Mouse (Mus musculus): ENCODE results near the gene Grk6. TPM values are rescaled to one million over a fixed set of nuclear protein-coding genes. Genes with fewer than 3 reads are reported as not detected.

The Grk6 gene
- polyA plus RNA-seq, 1 experiment from 2014 or later = 39.0 TPM

Small RNA genes lying within 50 kb of the gene (microRNA-seq; reads per million reads assigned to microRNA genes)
- gene Mir6943 (not detected), gene Mir6944 (20.0 reads per million, percentile 33 among the genes with 10 or more reads in this experiment), gene Mir6945 (0.82 reads per million)

Other genes with a start within 250 kb of the Grk6 start
- 52.4 and 55.8 TPM in 2 replicates for gene Nsd1, start 235.3 kb upstream of the Grk6 start, polyA plus RNA-seq (2015; fragmentation: Nextera tagmentation; extraction: Ambion mirVana)
- gene Prelid1, start 124.6 kb upstream of the Grk6 start, polyA plus RNA-seq (2015; fragmentation: Nextera tagmentation; extraction: Ambion mirVana) = 427 and 446 TPM in 2 replicates
- gene Rab24, start 123.1 kb upstream of the Grk6 start, polyA plus RNA-seq (2015; fragmentation: Nextera tagmentation; extraction: Ambion mirVana) = 110 and 119 TPM in 2 replicates
- gene Mxd3, start 115.2 kb upstream of the Grk6 start, polyA plus RNA-seq (2015; fragmentation: Nextera tagmentation; extraction: Ambion mirVana) = 43.8 and 46.2 TPM in 2 replicates
- gene Lman2, start 82.3 kb upstream of the Grk6 start, polyA plus RNA-seq (2015; fragmentation: Nextera tagmentation; extraction: Ambion mirVana) = 104 and 109 TPM in 2 replicates
- 1.4 and 2.4 TPM in 2 replicates for gene Rgs14, start 75.3 kb upstream of the Grk6 start, polyA plus RNA-seq (2015; fragmentation: Nextera tagmentation; extraction: Ambion mirVana)
- gene Slc34a1, start 46.9 kb upstream of the Grk6 start, polyA plus RNA-seq (2015; fragmentation: Nextera tagmentation; extraction: Ambion mirVana) = 0.20 TPM in 1 of 2 replicates, not detected in the other
- gene Pfn3, start 29.8 kb upstream of the Grk6 start, polyA plus RNA-seq (2015; fragmentation: Nextera tagmentation; extraction: Ambion mirVana) = not detected in 2 replicates
- 0.17 TPM in 1 of 2 replicates, not detected in the other for gene F12, start 18.3 kb upstream of the Grk6 start, polyA plus RNA-seq (2015; fragmentation: Nextera tagmentation; extraction: Ambion mirVana)
- 0.38 and 1.2 TPM in 2 replicates for gene Prr7, start 19.2 kb downstream of the Grk6 start, polyA plus RNA-seq (2015; fragmentation: Nextera tagmentation; extraction: Ambion mirVana)
- gene Dbn1, start 43.0 kb downstream of the Grk6 start, polyA plus RNA-seq (2015; fragmentation: Nextera tagmentation; extraction: Ambion mirVana) = 162 and 172 TPM in 2 replicates
- 147 and 213 TPM in 2 replicates for gene Pdlim7, start 68.6 kb downstream of the Grk6 start, polyA plus RNA-seq (2015; fragmentation: Nextera tagmentation; extraction: Ambion mirVana)
- gene Dok3, start 84.2 kb downstream of the Grk6 start, polyA plus RNA-seq (2015; fragmentation: Nextera tagmentation; extraction: Ambion mirVana) = 4.7 and 5.7 TPM in 2 replicates
- gene Ddx41, start 91.6 kb downstream of the Grk6 start, polyA plus RNA-seq (2015; fragmentation: Nextera tagmentation; extraction: Ambion mirVana) = 56.1 and 56.7 TPM in 2 replicates
- gene Fam193b, start 126.0 kb downstream of the Grk6 start, polyA plus RNA-seq (2015; fragmentation: Nextera tagmentation; extraction: Ambion mirVana) = 34.8 and 35.4 TPM in 2 replicates
- gene Tmed9, start 128.7 kb downstream of the Grk6 start, polyA plus RNA-seq (2015; fragmentation: Nextera tagmentation; extraction: Ambion mirVana) = 214 and 263 TPM in 2 replicates
- 34.0 TPM in 2 replicates for gene B4galt7, start 154.8 kb downstream of the Grk6 start, polyA plus RNA-seq (2015; fragmentation: Nextera tagmentation; extraction: Ambion mirVana)
- 56.0 and 57.8 TPM in 2 replicates for gene Caml, start 177.9 kb downstream of the Grk6 start, polyA plus RNA-seq (2015; fragmentation: Nextera tagmentation; extraction: Ambion mirVana)
- gene Ddx46, start 190.0 kb downstream of the Grk6 start, polyA plus RNA-seq (2015; fragmentation: Nextera tagmentation; extraction: Ambion mirVana) = 30.7 and 33.4 TPM in 2 replicates
- gene B230219D22Rik, start 248.1 kb downstream of the Grk6 start, polyA plus RNA-seq (2015; fragmentation: Nextera tagmentation; extraction: Ambion mirVana) = 47.0 and 54.3 TPM in 2 replicates

Data from limb, embryonic 15.5 days (tissue).